Mouse (Mus musculus): ENCODE measurements around the gene Rps6ka5. TPM values are rescaled to one million over a fixed set of nuclear protein-coding genes. Genes with fewer than 3 reads are reported as not detected.

Rps6ka5 gene
- polyA plus RNA-seq, 1 experiment from 2014 or later, result 4.2 TPM

DNA sequence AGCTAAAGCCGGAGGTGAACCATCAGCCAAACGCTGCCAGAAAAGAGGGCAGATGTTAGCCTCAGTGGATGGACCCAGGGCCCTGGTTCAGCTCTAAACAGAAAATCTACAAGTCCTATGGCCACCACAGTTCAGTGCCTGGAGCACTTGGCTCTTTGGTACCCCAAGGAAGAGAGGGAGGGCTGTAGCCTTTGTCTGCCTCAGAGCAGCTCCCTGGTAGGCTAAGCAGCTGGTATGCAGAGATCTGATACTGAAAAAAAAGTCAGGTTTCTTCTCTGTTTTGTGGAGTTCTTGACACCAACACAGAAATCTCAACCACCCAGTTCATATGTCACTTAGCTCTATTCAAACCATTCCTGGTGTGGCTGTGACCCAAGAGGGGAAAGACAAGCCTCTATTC is 222.2 kb downstream of the Rps6ka5 start:
- Histone ChIP-seq H3K4me1 (ENCODE audit: control insufficient read depth, insufficient read depth, low read length) (peaks cover 16% of the 10 kb centered on the region), H3K4me3 (ENCODE audit: low read length) (no peak overlapping the region), H3K36me3 (ENCODE audit: control insufficient read depth, insufficient read depth) (peaks cover 4% of the 10 kb centered on the region), H3K27ac (ENCODE audit: low read length) (no peak overlapping the region), H3K9ac (ENCODE audit: low read length) (no peak overlapping the region), H3K4me2 (ENCODE audit: low read depth, low read length) (no peak overlapping the region), H3K9me3 (replicated peaks; ENCODE audit: control insufficient read depth, low read length) (no peaks in the 10 kb centered on the region), H3K27me3 (ENCODE audit: control insufficient read depth, insufficient read depth, low read length) (no peaks in the 10 kb centered on the region)
- WGBS, result 85% methylated on average over 2 of the region's 2 CpGs
- ATAC-seq (replicated peaks; ENCODE audit: extremely low read depth, insufficient read depth, low FRiP score), result no peak

DNA sequence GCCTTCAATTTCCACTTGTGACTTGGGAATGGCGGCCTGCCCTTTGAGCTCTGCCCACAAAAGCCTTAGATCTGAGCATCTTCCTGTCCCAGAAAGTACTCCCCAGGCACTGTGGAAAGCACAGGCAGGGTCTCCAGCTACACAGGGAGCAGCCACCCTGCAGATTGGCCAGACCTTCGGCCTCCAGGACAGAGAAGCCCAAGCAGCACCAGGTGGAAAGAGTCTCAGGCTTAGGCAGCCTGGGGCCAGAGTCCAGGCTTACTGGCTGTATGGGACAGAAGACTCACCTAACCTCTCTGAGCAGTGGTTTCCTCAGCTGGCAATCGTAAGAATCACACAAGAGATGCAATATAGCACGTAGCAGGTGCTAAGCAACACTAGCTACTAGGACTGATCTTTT is 223.1 kb downstream of the Rps6ka5 start:
- peaks cover 8% of the 10 kb centered on the region for H3K36me3 ChIP-seq (ENCODE audit: control insufficient read depth, insufficient read depth)
- WGBS, result 85% methylated on average over 4 of the region's 4 CpGs
- H3K27ac ChIP-seq (ENCODE audit: low read length), result no peak overlapping the region
- no peak overlapping the region for H3K4me2 ChIP-seq (ENCODE audit: low read depth, low read length)
- no peaks in the 10 kb centered on the region for H3K27me3 ChIP-seq (ENCODE audit: control insufficient read depth, insufficient read depth, low read length)
- H3K4me1 ChIP-seq (ENCODE audit: control insufficient read depth, insufficient read depth, low read length), result peaks cover 16% of the 10 kb centered on the region
- peak overlapping the region; percentile 10; the same call in 1 of the 2 replicates for H3K9ac ChIP-seq (ENCODE audit: low read length)
- ATAC-seq (replicated peaks; ENCODE audit: extremely low read depth, insufficient read depth, low FRiP score), result no peak
- no peak overlapping the region for H3K4me3 ChIP-seq (ENCODE audit: low read length)
- H3K9me3 ChIP-seq (replicated peaks; ENCODE audit: control insufficient read depth, low read length), result no peaks in the 10 kb centered on the region

- peaks cover 16% of the 10 kb centered on the region for H3K4me1 ChIP-seq (ENCODE audit: control insufficient read depth, insufficient read depth, low read length)
- ATAC-seq (replicated peaks; ENCODE audit: extremely low read depth, insufficient read depth, low FRiP score), result no peak
- no peak overlapping the region for H3K27ac ChIP-seq (ENCODE audit: low read length)
- no peak overlapping the region for H3K4me3 ChIP-seq (ENCODE audit: low read length)
- H3K4me2 ChIP-seq (ENCODE audit: low read depth, low read length), result no peak overlapping the region
- no peaks in the 10 kb centered on the region for H3K9me3 ChIP-seq (replicated peaks; ENCODE audit: control insufficient read depth, low read length)
- H3K27me3 ChIP-seq (ENCODE audit: control insufficient read depth, insufficient read depth, low read length), result no peaks in the 10 kb centered on the region
- H3K36me3 ChIP-seq (ENCODE audit: control insufficient read depth, insufficient read depth), result peaks cover 14% of the 10 kb centered on the region
- WGBS, result 74% methylated on average over 3 of the region's 3 CpGs
- H3K9ac ChIP-seq (ENCODE audit: low read length), result no peak overlapping the region
Observed at GRCm38 (mm10) chr12:100502544-100502943, 224.2 kb downstream of the Rps6ka5 start.

- no peaks in the 10 kb centered on the region for H3K9me3 ChIP-seq (replicated peaks; ENCODE audit: control insufficient read depth, low read length)
- no peaks in the 10 kb centered on the region for H3K27me3 ChIP-seq (ENCODE audit: control insufficient read depth, insufficient read depth, low read length)
- H3K4me2 ChIP-seq (ENCODE audit: low read depth, low read length), result no peak overlapping the region
- WGBS, result 60% methylated on average over 4 of the region's 4 CpGs
- H3K4me1 ChIP-seq (ENCODE audit: control insufficient read depth, insufficient read depth, low read length), result peaks cover 16% of the 10 kb centered on the region
- H3K36me3 ChIP-seq (ENCODE audit: control insufficient read depth, insufficient read depth), result peaks cover 22% of the 10 kb centered on the region
- ATAC-seq (replicated peaks; ENCODE audit: extremely low read depth, insufficient read depth, low FRiP score), result 0 out of 2 replicates have a peak, but pooled peaks have one; percentile 25
- no peak overlapping the region for H3K4me3 ChIP-seq (ENCODE audit: low read length)
- H3K9ac ChIP-seq (ENCODE audit: low read length), result no peak overlapping the region
- H3K27ac ChIP-seq (ENCODE audit: low read length), result no peak overlapping the region
Observed at GRCm38 (mm10) chr12:100501261-100501660, 225.5 kb downstream of the Rps6ka5 start.

DNA sequence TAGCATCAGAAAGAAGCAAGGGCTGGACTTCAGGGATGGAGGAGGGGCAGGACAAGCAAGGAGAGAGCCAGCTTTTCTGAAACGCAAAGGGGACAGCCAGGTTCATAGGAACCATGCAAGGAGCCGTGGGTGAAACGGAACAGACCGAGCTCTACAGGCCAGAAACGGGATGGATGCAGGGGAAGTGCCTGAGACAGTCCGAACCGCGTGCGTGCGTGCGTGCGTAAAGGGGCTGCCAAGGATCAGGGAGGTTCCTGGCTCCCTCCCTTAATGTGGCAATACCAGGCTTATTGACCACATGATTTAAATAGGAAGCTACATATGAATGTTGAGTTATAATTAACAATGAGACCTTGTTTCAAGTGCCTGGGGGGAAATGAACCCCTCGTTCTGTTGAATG is 227.3 kb downstream of the Rps6ka5 start:
- no peaks in the 10 kb centered on the region for H3K27me3 ChIP-seq (ENCODE audit: control insufficient read depth, insufficient read depth, low read length)
- H3K36me3 ChIP-seq (ENCODE audit: control insufficient read depth, insufficient read depth), result peaks cover 32% of the 10 kb centered on the region
- 89% methylated on average over 13 of the region's 13 CpGs for WGBS
- H3K9ac ChIP-seq (ENCODE audit: low read length), result no peak overlapping the region
- no peaks in the 10 kb centered on the region for H3K9me3 ChIP-seq (replicated peaks; ENCODE audit: control insufficient read depth, low read length)
- no peak for ATAC-seq (replicated peaks; ENCODE audit: extremely low read depth, insufficient read depth, low FRiP score)
- no peak overlapping the region for H3K4me2 ChIP-seq (ENCODE audit: low read depth, low read length)
- peaks cover 16% of the 10 kb centered on the region for H3K4me1 ChIP-seq (ENCODE audit: control insufficient read depth, insufficient read depth, low read length)
- H3K4me3 ChIP-seq (ENCODE audit: low read length), result no peak overlapping the region
- no peak overlapping the region for H3K27ac ChIP-seq (ENCODE audit: low read length)

Other genes with a start within 250 kb of the Rps6ka5 start
- gene Ttc7b, start 206.2 kb downstream of the Rps6ka5 start, polyA plus RNA-seq (2015; fragmentation: Nextera tagmentation; extraction: Ambion mirVana), result 6.7 and 7.3 TPM in 2 replicates
- gene Dglucy, start 52.1 kb upstream of the Rps6ka5 start, polyA plus RNA-seq (2015; fragmentation: Nextera tagmentation; extraction: Ambion mirVana), result 5.1 and 6.3 TPM in 2 replicates
- 8.1 and 8.7 TPM in 2 replicates for gene Gpr68, start 181.2 kb upstream of the Rps6ka5 start, polyA plus RNA-seq (2015; fragmentation: Nextera tagmentation; extraction: Ambion mirVana)